Mouse (Mus musculus) spleen, adult 2 months (tissue): ENCODE data around the gene Dpm2.

Source experiments
- CTCF ChIP-seq: fragments of 200-500 bp; IDR thresholded peaks from 2 replicates; pipeline ENCODE4 v1.5.1; 2011; ENCODE audit warnings: mild to moderate bottlenecking, inconsistent platforms; ENCODE audit not compliant: insufficient read depth, insufficient read length, insufficient replicate concordance; ENCODE audit errors: extremely low read depth
- POLR2A ChIP-seq: fragments of 200-500 bp; IDR thresholded peaks from 2 replicates; pipeline ENCODE4 v1.6.1; 2011; ENCODE audit warnings: low read depth, low read length, inconsistent platforms

GRCm38 (mm10) chr2:32597248-32597647 lies 26.6 kb downstream of the Dpm2 start:
- TF ChIP-seq POLR2A (no peak), CTCF (no peak)
